Mouse (Mus musculus): ENCODE data around the gene Fn3k.

Gene Fn3k

GRCm38 (mm10) chr11:121451753-121452635 lies 17.3 kb downstream of the Fn3k start, which contains the start of gene Tbcd:
Gene Tbcd (plus strand): TSS chr11:121451949.
- peak; percentile 91 to 99 for DNase-seq (ENCODE audit: low spot score in 2 of 2)

GRCm38 (mm10) chr11:121457874-121458273 lies 23.2 kb downstream of the Fn3k start:
- no peak for DNase-seq (ENCODE audit: low spot score in 2 of 2)

GRCm38 (mm10) chr11:121467408-121467807 lies 32.7 kb downstream of the Fn3k start:
- no peak for DNase-seq (ENCODE audit: low spot score in 2 of 2)

- no peak for DNase-seq (ENCODE audit: low spot score in 2 of 2)
These were observed 40.1 kb downstream of the Fn3k start for GRCm38 (mm10) chr11:121474831-121475230.

- peak; percentile 45 to 51 for DNase-seq (ENCODE audit: low spot score in 2 of 2)
These were observed 41.1 kb downstream of the Fn3k start for GRCm38 (mm10) chr11:121475699-121476415.

- DNase-seq (ENCODE audit: low spot score in 2 of 2): peak in 1 of 2 experiments; percentile 18
These were observed 44.9 kb downstream of the Fn3k start for GRCm38 (mm10) chr11:121479476-121480203.

GRCm38 (mm10) chr11:121481129-121481528 lies 46.4 kb downstream of the Fn3k start:
- no peak for DNase-seq (ENCODE audit: low spot score in 2 of 2)

GRCm38 (mm10) chr11:121485882-121486281 lies 51.2 kb downstream of the Fn3k start:
- no peak for DNase-seq (ENCODE audit: low spot score in 2 of 2)

GRCm38 (mm10) chr11:121490651-121491050 lies 55.9 kb downstream of the Fn3k start:
- DNase-seq (ENCODE audit: low spot score in 2 of 2): no peak

All from urinary bladder, adult 18-20 months (tissue).